Comparison of ENCODE assay signal across 8 mouse cellular contexts in genomic region chr5:137741023-137741931, GRCm38 (mm10). TPM values are rescaled to one million over a fixed set of nuclear protein-coding genes. Genes with fewer than 3 reads are reported as not detected.
DNase-seq lines count a peak whose midpoint lies in the region; ATAC-seq and TF ChIP-seq lines count a peak whose summit lies in the region.

Gene Nyap1 (minus strand): TSS chr5:137741607.

- intact Hi-C loops in left cerebral cortex, adult 2 months (cut with DNase I), result loop anchor here (2.0 kb wide), 1 partner anchor 58 kb away; no protein-coding TSS in a partner anchor

- peak within 1 kb of the TSS; percentile 91 for H3K4me2 ChIP-seq in hindbrain, embryonic 14.5 days (replicated peaks)

- H3K36me3 ChIP-seq in hindbrain, embryonic 14.5 days (replicated peaks; ENCODE audit: control insufficient read depth, insufficient read depth), result peaks cover 21% of the 10 kb centered on the region

- TF ChIP-seq CTCF in left cerebral cortex, adult 2 months (IDR thresholded peaks at IDR 0.05), result peak; percentile 92

- H3K4me3 ChIP-seq in hindbrain, embryonic 14.5 days (replicated peaks; ENCODE audit: low read length), result peak within 1 kb of the TSS; percentile 60
- H3K4me3 ChIP-seq in left cerebral cortex, adult 2 months, result peak within 1 kb of the TSS; percentile 52

- peak; percentile 90 for DNase-seq in R1 (ENCODE audit: low read depth, low spot score)
- peak; percentile 89 for DNase-seq in cerebellum, adult 9-11 months
- DNase-seq in frontal cortex, postnatal 10 days (ENCODE audit: low spot score in 2 of 2), result peak; percentile 74 to 84
- peak; percentile 85 for DNase-seq in hindbrain, embryonic 14.5 days (ENCODE audit: low spot score)
- peak; percentile 83 to 87 for DNase-seq in left cerebral cortex, adult 2 months (ENCODE audit: extremely low spot score in 1 of 2, low spot score in 2 of 2)
- DNase-seq in right cerebral cortex, adult 2 months (ENCODE audit: low spot score in 2 of 2), result peak; percentile 75 to 80
- DNase-seq in urinary bladder, postnatal 14 days (ENCODE audit: low spot score), result peak; percentile 78

- ATAC-seq in hindbrain, embryonic 14.5 days (ENCODE audit: low FRiP score), result peak; percentile 86
- ATAC-seq in megakaryocyte, adult 5-6 weeks (ENCODE audit: poor library complexity, severe bottlenecking), result peak; percentile 51

- H3K27ac ChIP-seq in hindbrain, embryonic 14.5 days, result peak within 1 kb of the TSS; percentile 82
- H3K27ac ChIP-seq in left cerebral cortex, adult 2 months, result peak within 1 kb of the TSS; percentile 94

- H3K27me3 ChIP-seq in hindbrain, embryonic 14.5 days (ENCODE audit: control insufficient read depth, insufficient read depth, low read length), result no peaks in the 10 kb centered on the region

- peaks cover 33% of the 10 kb centered on the region for H3K4me1 ChIP-seq in hindbrain, embryonic 14.5 days (replicated peaks; ENCODE audit: control insufficient read depth, insufficient read depth, low read length)

- no peaks in the 10 kb centered on the region for H3K9me3 ChIP-seq in hindbrain, embryonic 14.5 days (ENCODE audit: control insufficient read depth, low read length)

- H3K9ac ChIP-seq in hindbrain, embryonic 14.5 days, result peak within 1 kb of the TSS; percentile 94

- under 1% methylated on average over 68 of the region's 71 CpGs for WGBS in hindbrain, embryonic 14.5 days

RNA-seq across cellular contexts. Expression of gene Nyap1, which starts in this region (rescaled TPM):
- 14.2 and 18.8 TPM in 2 replicates for polyA plus RNA-seq in hindbrain, embryonic 14.5 days (2014; fragmentation: Nextera tagmentation; extraction: Ambion mirVana)
- total RNA-seq in left cerebral cortex, adult 2 months (2021), result 10 to 100 TPM; 76.3 to 81.7 TPM
- 0.21 and 0.27 TPM in 2 replicates for total RNA-seq in megakaryocyte, adult 5-6 weeks (2015)
- 0.84 and 1.1 TPM in 2 replicates for total RNA-seq in megakaryocyte, adult 5-6 weeks (2017)

Comparison
In these comparisons a context has a peak if more than half of its experiments do, and no peak if none do; other contexts are left out.
1. Peak in every context shown above with its lines: DNase-seq, ATAC-seq, H3K4me3 ChIP-seq and H3K27ac ChIP-seq.
2. RNA of gene Nyap1 (total RNA-seq): 76.3 to 81.7 TPM in left cerebral cortex, adult 2 months; 0.21 to 1.1 TPM in megakaryocyte, adult 5-6 weeks; every median in the first group is over 10 times any median in the second.